Mouse (Mus musculus): ENCODE measurements around the gene Lgr5. TPM values are rescaled to one million over a fixed set of nuclear protein-coding genes. Genes with fewer than 3 reads are reported as not detected.

Gene Lgr5
- total RNA-seq (2021), result 1 to 10 TPM; 1.8 to 2.7 TPM
- long read RNA-seq, experiment 1, full-length matches to known transcripts, result 2 of 4 reads
- long read RNA-seq, experiment 1, partial matches to known transcripts, result 0 of 4 reads
- long read RNA-seq, experiment 1, other reads (novel, unspliced or antisense), result 2 of 4 reads
- long read RNA-seq, experiment 2, result 0 reads

DNA sequence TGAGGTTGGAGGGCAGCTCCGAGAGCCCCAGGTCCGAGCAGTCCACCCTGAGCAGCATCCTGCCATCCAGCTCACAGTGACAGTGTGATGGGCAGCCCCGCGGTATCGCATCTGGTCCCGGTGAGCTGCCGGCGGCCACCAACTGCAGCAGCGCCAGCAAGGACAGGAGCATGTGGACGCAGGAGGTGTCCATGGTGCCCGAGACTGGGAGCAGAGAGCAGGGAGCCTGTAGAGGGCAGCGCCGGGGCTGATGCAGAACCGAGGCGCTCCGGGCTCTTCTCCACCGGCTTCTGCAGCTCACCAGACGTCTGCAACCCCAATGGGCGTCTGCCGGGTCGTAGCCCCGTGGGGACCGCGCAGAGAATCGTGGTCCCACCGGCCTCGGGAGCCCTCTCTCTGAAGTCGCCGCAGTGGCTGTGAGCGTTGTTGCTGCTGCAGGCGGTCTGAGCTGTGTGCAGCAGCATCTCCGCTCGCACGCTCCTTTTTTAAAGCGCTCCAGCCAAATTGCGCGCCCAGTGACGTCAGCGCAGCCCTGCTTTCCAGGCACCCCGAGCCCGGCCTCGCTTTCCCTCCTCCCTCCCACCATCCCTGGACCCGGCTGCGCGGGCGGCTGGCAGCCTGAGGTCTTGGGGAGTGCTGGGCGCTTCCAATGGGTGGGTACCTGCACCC is at the start of gene Lgr5:
Lgr5 (minus strand) TSS at position 480 of the 669 bp plus-strand sequence.
- peak in 1 of 2 experiments; percentile 47 for DNase-seq (ENCODE audit: low spot score in 2 of 2)

DNA sequence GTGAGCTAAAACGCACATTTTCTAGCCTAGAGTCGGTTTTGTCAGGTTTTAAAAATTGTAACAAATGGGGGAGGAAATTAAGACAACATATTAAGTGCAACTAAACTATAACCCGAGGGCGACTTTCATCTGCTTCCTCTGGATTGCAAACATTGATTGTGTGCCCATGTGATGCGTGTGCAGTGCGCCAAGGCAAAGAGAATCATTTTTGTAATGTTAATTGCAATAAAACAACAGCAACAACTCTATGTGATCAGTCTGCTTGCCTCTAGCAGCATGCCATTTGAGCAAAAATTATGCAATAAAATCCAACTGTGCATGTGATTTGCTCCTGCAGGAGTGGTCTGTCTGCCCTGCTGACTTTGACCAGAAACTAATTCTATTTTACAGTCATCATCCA is 39.1 kb upstream of the Lgr5 start:
- DNase-seq (ENCODE audit: low spot score in 2 of 2), result no peak

DNA sequence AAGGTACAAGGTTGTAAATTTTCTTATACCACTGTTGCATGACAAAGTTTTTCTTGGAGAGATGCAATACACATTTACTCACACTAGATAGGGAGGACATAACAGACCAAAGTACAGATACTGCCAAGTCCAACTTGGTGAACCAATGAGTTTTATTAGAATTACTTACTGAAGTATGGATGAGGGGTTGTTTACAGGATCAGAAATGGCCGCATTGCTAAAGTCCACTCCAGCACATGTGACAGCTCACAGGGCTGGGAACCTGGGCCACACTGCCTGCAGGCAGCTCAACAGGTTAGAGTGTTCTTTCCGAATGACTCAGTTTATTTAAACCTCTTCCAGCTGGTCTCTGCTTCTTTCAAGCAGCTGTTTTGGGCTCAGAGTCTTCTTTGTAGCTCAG is 37.4 kb upstream of the Lgr5 start:
- DNase-seq (ENCODE audit: low spot score in 2 of 2), result no peak

DNA sequence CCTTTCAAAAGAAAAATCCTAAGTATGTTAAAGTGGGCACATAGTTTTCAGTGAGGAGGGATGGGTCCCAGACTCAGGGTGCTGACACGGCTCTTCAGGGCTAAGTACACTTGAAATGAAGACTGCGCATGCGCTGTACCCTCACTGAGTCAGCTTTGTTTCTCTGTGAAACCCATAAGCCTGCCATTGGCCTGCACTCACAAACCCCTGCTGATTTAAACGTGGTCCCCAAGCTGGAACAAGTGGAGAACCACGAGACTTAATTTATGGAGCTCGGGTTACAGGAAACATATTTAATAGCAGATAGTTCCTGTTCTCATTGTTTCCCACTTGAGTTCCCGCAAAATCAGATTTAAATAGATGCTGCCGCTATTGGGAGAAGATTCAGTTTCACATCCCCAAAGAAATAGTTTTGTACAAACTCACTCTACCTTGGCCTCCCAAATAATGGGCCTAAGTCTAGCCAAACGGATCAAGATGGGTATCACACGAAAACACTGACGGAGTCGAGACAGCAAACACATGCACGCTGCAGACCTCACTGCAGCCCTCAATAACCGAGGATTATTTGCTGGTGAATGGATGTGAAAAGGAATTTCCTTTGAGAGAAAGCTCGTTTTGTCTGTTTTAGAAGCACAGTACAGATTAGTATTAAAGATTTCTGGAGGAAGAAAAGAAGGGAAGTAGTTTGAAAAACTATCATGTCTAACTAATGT is 36.5 kb upstream of the Lgr5 start:
- peak in 1 of 2 experiments; percentile 46 for DNase-seq (ENCODE audit: low spot score in 2 of 2)

DNA sequence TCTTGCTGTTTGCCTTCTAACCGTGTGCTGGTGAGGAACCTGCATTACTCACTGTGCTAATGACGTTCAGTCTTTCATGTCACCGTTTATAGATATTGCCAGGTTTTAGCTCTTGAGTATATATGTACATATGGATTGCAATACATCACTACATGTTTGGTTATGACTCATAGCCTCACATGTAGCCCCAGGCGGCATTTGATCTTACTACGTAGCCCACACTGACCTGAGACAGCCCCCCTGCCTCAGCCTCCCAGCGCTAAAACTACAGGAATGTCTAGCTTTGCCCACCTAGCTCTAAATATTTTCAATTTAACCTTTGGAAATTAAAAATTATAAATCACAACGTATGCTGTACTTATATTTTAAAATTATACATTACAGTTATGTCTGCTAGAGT is 35.9 kb upstream of the Lgr5 start:
- DNase-seq (ENCODE audit: low spot score in 2 of 2), result no peak

DNA sequence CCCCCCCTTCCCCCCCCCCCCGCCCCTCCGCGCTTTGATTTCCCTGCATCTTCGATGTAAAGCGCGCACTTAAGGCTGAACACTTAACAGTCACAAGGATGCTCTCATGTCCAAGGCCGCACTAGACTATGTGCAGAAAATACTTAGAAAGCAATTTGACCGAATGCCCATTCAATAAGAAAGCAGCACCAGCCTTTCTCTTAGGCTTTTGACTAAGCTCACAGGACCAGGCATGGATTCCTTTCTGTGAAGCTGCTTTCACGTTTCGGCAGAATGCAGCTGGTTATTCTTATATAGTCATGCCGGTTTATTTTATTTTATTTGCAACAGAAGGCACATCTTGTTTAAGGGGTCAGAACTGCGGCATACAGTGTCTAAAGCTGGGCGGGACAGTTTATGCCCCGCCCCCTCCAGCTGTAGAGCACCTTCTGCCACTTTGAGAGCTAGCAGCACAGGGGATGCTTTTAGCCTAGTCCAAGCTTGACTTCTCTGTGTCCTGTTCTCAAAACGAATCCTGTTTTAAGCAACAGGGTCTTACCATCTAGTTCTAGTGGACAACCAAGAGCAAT is 30.8 kb upstream of the Lgr5 start:
- no peak for DNase-seq (ENCODE audit: low spot score in 2 of 2)

DNA sequence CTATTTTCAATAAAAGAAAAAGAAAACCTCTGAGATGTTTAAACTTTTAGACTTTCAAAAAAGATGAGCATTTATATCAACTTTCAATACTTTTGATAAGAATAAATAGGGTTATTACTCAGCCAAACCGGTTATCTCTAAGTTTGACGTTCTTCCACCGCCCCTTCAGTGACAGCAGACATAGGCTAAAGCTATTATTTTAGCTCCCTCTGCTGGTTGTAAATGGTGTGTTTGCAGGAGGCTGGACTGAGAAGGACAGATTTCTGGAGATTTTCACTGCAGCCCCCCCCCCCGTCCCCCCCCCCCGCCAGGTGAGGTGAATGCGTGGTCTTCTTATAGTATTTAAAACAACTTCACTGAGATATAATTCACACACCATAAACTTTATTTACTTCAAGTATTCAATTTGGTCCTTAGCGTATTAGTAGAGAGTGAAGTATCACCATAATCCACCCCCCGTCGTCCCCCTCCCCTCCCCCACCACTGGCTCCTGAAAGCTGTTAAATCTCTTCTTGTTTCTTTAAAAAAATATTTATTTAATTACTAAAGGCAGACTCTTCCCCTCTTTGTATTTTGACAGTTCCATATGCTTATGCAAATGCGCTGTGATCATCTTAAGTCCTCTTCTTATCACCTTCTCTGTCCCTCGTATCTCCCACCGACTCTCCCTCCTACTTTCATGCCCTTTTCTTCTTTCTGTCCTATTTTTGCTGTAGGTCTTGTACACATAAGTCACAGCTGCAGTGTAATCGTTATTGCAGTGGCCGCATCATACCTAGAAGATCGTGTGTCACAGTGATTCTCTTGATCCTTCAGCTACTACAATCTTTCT is 30.1 kb upstream of the Lgr5 start:
- DNase-seq (ENCODE audit: low spot score in 2 of 2), result no peak

DNA sequence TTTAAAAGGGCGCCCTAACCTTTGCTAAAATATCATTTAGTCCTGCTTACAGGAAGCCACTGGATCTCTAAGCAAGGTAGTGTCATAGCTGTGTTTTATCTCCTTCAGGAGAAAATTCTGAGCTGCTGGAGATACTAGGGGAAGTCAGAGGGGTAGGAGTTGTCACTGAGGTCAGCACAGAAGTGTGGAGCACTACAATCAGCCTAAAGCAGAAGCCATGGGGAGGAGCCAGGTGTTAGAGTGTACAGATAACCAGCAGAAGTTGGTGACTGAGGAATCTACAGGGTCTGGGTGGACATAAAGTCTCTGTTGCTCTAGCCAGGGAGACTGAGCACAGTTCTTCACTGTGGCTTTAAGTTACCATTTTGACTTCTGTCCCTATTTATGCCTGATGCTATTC is 8.2 kb upstream of the Lgr5 start:
- no peak for DNase-seq (ENCODE audit: low spot score in 2 of 2)

DNA sequence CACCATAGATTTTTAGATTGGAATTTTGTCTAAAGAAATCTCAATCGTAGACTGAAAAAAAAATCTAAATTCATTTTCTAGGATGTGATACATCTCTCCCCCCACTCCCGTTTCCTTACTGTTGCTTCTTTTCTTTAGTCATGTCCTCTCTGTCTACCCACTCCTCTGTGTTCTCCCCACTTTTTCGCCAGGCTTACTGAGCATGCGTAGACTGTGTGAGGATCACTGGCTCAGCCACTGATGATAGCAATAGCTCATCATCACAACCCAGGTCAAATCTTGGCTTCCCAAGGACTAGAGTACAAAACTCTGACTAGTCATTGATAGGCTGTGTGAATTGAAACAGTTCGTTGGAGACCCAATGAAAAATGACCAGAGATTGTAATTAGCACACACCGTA is 6.1 kb upstream of the Lgr5 start:
- no peak for DNase-seq (ENCODE audit: low spot score in 2 of 2)

DNA sequence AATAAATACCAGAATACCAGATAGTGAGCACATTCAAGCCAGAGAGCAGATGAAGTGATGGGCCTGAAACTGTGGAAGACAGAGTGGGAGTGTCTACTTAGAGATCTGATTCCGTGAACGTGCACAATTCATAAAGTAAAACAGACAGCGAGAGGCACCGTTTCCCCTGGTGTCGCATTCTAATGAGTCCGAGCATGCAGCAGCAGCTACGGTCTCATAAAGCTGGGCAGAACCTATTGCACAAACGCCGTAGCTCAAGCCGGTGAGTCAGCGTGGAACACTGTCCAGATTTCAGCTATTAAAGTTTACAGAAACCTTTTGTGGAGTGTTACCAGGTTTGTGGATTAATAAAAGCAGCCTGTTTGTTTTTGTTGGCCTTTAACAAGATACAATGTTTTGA is 5.6 kb upstream of the Lgr5 start:
- no peak for DNase-seq (ENCODE audit: low spot score in 2 of 2)

DNA sequence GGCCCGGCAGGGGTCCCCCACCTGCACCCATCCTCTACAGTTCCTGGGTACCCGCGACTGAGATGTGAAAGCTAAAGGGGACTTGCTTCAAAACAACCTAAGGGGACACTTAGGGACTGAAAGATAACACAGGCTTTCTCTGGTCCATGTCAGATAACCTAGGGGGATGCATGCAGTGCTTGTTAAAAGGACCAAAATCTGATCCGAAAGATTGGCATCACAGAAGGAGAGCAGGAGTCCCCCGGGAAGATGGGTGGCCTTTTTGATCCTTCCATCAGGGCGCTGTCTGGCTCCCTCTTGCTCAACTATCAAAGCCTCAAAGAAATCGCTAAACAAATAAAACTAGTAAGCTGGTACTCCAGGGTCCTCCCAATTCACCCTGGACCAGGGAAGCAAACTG is 399 bp upstream of the Lgr5 start:
- no peak for DNase-seq (ENCODE audit: low spot score in 2 of 2)

DNA sequence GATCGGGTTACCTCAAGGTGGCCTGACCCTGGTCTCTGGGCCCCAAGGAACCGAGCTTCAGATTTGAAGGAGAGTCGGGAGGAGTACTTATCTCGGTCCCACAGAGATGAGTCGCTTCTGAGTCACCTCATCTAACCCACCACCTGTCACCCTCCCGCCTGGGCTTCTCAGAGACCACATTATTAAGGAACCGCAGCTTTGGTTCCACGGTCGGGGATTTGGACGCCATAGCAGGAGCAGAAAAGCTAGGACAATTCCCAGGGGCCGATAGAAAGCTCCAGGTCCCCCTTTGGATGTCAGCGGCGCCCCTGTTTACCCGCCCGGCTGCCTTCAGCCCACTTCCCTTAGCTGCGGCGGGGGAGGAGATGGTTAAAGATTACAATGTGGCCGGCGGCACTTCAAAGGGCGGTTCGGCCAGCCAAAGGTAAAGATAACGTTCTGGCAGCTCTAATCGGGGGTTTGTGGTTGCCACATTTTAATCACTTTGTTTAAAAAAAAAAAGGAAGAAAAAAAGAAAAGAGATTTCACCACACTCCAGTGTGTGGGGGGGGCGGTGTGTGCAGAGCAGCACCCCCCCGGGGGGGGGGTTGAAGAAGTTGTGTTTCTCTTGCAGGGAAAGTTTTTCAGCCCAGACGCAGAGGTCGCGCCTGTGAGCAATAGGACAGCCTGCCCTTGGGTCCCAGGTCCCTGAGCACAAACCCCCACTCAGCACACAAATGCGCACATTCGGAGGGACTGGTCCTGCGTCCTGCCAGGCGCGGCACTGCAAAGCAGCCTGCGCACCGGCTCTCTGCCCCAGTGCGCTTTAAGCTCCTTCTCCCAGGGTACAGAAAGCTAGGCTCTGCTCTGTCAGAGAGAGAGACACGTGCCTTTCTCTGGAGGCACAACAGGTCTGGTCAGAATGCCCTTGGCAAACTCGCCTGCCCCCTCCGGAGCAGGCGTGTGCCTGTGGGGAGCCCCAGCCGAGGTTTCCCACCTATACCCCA is 1.0 kb downstream of the Lgr5 start:
- DNase-seq (ENCODE audit: low spot score in 2 of 2), result no peak

DNA sequence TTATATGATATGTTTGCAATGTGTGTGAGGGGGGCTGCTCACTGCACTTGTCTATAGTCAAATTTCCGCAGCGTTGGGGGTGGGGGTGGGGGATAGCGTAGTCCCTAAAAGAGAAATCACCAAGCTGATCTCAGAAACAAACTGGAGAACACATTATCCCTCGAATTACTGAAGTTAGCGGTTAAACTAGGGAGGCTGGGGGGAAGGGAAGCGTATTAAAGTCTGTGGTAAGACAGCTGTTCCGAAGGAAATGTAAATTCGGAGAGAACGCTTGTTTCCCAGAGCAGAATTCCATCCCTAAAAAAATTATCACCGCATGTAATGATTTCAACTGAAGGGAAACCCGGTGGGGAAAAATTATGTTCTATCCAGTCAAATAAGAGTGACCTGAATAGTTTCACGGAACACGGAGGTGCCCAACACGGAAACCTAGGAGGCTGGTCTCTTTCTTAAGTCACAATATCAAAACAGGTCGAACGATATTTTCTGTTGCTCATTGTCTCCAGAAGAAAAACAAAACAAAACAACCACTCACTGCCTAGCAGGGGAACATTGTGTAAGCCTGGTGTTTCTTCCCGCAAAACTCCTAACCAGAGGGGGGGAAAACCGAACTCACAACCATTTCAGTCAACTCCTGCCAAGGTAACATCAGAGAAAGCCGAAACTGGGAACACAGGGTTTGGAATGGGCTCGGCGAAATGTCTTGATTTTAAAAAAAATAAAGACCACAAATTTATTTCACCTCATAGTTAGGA is 1.9 kb downstream of the Lgr5 start:
- no peak for DNase-seq (ENCODE audit: low spot score in 2 of 2)

DNA sequence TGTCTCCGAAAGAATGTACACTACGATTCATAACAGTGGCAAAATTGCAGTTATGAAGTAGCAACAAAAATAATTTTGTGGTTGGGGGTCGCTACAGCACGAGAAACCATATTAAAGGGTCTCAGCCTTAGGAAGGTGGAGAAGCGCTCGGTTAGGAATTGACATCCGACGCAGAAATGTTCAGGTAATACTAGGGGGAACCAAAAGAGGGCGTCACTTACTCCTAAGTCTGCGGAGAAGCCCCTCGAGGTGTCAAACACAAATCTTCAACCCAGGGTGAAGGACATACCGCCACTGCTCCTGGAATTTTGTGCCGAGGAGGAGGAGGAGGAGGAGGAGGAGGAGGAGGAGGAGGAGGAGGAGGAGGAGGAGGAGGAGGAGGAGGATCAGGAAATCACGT is 2.9 kb downstream of the Lgr5 start:
- no peak for DNase-seq (ENCODE audit: low spot score in 2 of 2)

DNA sequence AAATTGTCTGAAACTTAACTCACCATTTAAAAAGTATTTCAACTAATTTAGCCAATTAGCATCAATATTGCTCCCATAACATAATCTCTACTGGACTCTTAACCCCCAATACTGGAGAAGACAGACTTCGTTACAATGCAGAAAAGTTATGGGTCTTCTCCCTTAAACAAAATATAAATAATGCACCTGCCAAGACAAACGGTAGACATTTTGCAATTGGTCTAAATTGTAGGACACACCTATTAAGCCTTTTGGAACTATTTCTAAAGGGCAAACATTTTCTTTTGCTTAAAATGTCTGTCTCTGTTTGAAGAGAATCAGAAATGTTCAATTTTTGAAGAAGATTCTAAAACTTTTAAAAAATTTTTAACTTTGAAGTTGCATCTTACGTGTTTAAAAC is 4.5 kb downstream of the Lgr5 start:
- no peak for DNase-seq (ENCODE audit: low spot score in 2 of 2)

DNA sequence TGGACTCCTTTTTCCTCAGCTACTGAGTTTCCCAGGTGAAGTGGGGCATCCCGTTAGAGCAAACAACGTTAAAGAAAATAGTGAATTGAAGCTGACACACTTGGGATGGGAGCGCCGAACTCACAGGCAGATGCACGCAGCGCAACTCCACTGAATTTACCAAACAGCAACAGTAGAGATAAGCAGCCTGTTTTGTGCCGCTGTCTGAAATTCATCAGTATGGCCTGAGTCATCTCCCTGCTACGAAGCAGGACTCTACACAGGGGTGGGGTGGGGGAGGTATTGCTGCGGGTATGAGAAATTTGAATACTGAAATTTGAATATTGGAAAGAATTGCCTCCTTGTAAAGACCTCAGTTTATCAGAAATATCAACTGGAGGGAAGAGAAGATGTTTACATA is 5.6 kb downstream of the Lgr5 start:
- DNase-seq (ENCODE audit: low spot score in 2 of 2), result no peak

DNA sequence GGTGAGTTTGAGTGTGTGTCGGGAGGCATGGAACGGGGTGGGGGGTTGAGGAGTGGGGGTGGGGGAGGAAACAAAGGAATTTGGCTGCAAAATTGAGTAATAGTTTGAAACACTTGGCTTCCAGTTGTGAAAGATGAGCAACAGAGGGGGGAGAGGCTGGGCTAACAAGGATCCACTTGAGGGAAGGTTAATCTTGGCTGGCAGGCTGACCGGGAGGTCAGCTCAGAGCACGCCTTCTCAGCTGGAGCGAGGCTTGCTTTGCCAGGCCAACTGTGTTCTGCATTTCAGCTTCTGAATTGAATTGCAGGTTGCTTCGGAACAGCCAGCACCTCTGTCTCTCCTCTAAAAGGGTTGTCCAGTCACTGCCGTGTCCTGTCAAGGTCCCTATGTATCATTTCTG is 8.1 kb downstream of the Lgr5 start:
- peak in 1 of 2 experiments; percentile 20 for DNase-seq (ENCODE audit: low spot score in 2 of 2)

DNA sequence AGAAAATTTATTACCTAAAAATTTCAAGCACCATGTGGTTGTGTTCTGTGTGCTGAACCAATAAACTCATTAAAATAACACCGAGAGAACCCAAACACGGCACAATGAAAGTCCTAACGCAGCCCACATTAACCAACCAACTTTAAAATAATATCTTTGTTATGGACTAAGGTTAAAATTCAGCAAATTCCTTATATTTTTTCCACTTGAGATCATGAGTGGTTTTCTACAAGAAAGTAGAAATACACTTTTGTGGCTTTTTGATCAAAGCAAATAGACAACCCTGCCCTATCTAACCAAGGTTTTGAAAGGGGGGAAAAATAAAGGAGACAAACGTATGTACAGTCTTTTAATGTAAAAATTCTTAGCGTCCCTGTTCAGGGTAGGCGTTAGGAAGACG is 8.5 kb downstream of the Lgr5 start:
- no peak for DNase-seq (ENCODE audit: low spot score in 2 of 2)

DNA sequence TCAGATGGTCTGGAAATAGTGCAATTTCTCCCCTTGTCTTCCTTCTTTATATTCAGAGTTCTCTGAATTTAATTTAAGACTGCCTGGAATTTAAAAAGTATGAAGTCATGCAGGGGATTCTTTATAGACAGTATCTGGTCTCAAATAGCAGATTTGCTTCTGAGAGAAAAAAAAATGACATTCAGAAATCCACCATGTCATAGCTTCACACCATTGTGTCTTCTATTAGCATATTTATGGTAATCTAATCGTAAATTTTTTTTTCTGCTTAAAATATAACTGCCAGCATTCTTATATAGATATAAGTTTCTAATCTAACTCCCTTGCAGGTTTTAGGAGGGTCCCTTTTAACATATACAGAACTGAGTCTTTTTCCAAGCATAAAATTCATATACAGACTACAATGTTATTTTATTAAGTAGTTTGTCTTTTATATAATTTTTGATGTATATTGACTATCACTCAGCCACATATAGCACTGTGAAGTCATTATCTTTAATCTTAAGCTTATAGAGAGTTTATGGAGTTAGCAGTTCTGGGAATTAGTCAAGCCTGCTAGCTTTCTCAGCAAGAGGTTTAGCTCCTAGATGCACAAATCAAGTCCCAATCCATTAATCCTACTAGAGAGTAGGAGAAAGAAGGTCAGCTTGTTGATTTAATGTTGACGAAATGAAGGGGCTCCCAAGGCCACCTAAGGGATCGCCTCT is 15.7 kb downstream of the Lgr5 start:
- no peak for DNase-seq (ENCODE audit: low spot score in 2 of 2)

All from gastrocnemius, postnatal 4 days (tissue).